Mouse (Mus musculus) heart, embryonic 11.5 days (tissue): ENCODE measurements around the gene Cacna2d2. TPM values are rescaled to one million over a fixed set of nuclear protein-coding genes. Genes with fewer than 3 reads are reported as not detected.
"Not testable (repeated sequence)": the region's sequence is repeated elsewhere in the genome, so short reads cannot be mapped to it uniquely, and the experiment has no call there.

ENCODE experiments used
- ATAC-seq: fragments of 200-750 bp; cut with Nextera tagmentation; replicated peaks from 2 replicates; pipeline ENCODE4 v1.8.0; 2017; ENCODE audit warnings: moderate library complexity; ENCODE audit not compliant: insufficient number of reproducible peaks, low FRiP score, low TSS enrichment
- H3K27ac ChIP-seq: fragments of 300-500 bp; sonication (generic); 2 replicates; pipeline ENCODE4 v1.5.1; 2014; ENCODE audit warnings: mild to moderate bottlenecking, low read depth, low read length
- H3K27me3 ChIP-seq: fragments of 300-500 bp; sonication (generic); 2 replicates; pipeline ENCODE4 v1.6.1; 2014; ENCODE audit warnings: mild to moderate bottlenecking, low read length, mixed read lengths; ENCODE audit not compliant: control insufficient read depth, insufficient read depth
- H3K36me3 ChIP-seq: fragments of 300-500 bp; sonication (generic); 2 replicates; pipeline ENCODE4 v1.6.1; 2014; ENCODE audit warnings: mild to moderate bottlenecking, low read length, moderate library complexity, mixed read lengths; ENCODE audit not compliant: control insufficient read depth, insufficient read depth
- H3K4me1 ChIP-seq: fragments of 300-500 bp; sonication (generic); 2 replicates; pipeline ENCODE4 v1.6.1; 2014; ENCODE audit warnings: low read length; ENCODE audit not compliant: control insufficient read depth, insufficient read depth
- H3K4me2 ChIP-seq: fragments of 300-500 bp; sonication (generic); 2 replicates; pipeline ENCODE4 v1.6.1; 2014; ENCODE audit warnings: mild to moderate bottlenecking, moderate library complexity
- H3K4me3 ChIP-seq: fragments of 300-500 bp; sonication (generic); 2 replicates; pipeline ENCODE4 v1.5.1; 2014; ENCODE audit warnings: low read depth, low read length
- H3K9ac ChIP-seq: fragments of 300-500 bp; sonication (generic); 2 replicates; pipeline ENCODE4 v1.6.1; 2014; ENCODE audit warnings: mild to moderate bottlenecking, low read depth, low read length, moderate library complexity
- H3K9me3 ChIP-seq: fragments of 300-500 bp; sonication (generic); replicated peaks from 2 replicates; pipeline ENCODE4 v1.6.1; 2016; ENCODE audit warnings: low read length; ENCODE audit not compliant: control insufficient read depth
- WGBS: fragments of 180-500 bp; shearing (Covaris S2); extraction: QIAGEN DNeasy Blood & Tissue Kit; methylation state at CpG from one replicate; pipeline ENCODE4 v1.1.7; 2014; ENCODE audit not compliant: insufficient replicate concordance; 5-methylcytosine and 5-hydroxymethylcytosine counted together
- polyA plus RNA-seq: library from polyadenylated mRNA; unstranded; fragments of >200 nt; fragmentation: Nextera tagmentation; extraction: Ambion mirVana; gene quantifications from 2 replicates; pipeline ENCODE4 v1.2.1, GENCODE M21; 2014

Cacna2d2 gene
- polyA plus RNA-seq, 1 experiment from 2014 or later, result 7.1 TPM

- Histone ChIP-seq H3K9ac (peak overlapping the region; percentile 97), H3K4me1 (peaks cover 43% of the 10 kb centered on the region), H3K4me2 (peak overlapping the region; percentile 98), H3K9me3 (no peaks in the 10 kb centered on the region), H3K27ac (peak overlapping the region; percentile 98), H3K27me3 (peaks cover 14% of the 10 kb centered on the region), H3K4me3 (peak overlapping the region; percentile 84), H3K36me3 (peaks cover 22% of the 10 kb centered on the region)
- under 1% methylated on average over 23 of the region's 23 CpGs for WGBS
- peak; percentile 22; the same call in 1 of the 2 replicates for ATAC-seq
Observed at GRCm38 (mm10) chr9:107555031-107555457, 155.6 kb downstream of the Cacna2d2 start.

- H3K9ac ChIP-seq, result peak overlapping the region; percentile 97
- H3K4me3 ChIP-seq, result peak overlapping the region; percentile 84
- peaks cover 7% of the 10 kb centered on the region for H3K27me3 ChIP-seq
- no peaks in the 10 kb centered on the region for H3K9me3 ChIP-seq
- H3K4me2 ChIP-seq, result peak overlapping the region; percentile 98
- H3K4me1 ChIP-seq, result peaks cover 41% of the 10 kb centered on the region
- 32% methylated on average over 2 of the region's 2 CpGs for WGBS
- peak overlapping the region; percentile 98 for H3K27ac ChIP-seq
- ATAC-seq, result no peak
- peaks cover 25% of the 10 kb centered on the region for H3K36me3 ChIP-seq
Observed at GRCm38 (mm10) chr9:107555701-107556100, 156.3 kb downstream of the Cacna2d2 start.

DNA sequence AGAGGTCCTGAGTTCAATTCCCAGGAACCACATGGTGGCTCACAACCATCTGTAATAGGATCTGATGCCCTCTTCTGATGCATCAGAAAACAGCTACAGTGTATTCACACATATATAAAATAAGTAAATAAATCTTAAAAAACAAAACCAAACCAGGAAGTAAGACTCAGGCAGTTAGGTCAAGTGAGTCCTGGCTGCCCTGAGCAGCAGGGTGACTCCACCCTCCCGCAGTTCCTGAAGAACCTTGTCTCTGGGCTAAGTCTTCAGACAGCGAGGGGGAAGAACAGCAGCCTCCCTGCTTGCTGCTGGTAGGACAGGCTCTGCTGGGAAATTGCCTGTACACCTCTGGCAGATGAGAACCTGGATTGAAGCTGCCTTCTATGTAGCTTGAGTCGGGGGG, 156.9 kb downstream of the Cacna2d2 start:
- Histone ChIP-seq H3K4me3 (peak overlapping the region; percentile 84), H3K9me3 (no peaks in the 10 kb centered on the region), H3K27ac (no peak overlapping the region), H3K27me3 (peaks cover 3% of the 10 kb centered on the region; the same call in 1 of the 2 replicates), H3K4me2 (peak overlapping the region; percentile 98), H3K4me1 (peaks cover 35% of the 10 kb centered on the region), H3K36me3 (peaks cover 30% of the 10 kb centered on the region), H3K9ac (peak overlapping the region; percentile 97; the same call in 1 of the 2 replicates)
- no peak for ATAC-seq
- WGBS, result 64% methylated on average over 3 of the region's 3 CpGs

DNA sequence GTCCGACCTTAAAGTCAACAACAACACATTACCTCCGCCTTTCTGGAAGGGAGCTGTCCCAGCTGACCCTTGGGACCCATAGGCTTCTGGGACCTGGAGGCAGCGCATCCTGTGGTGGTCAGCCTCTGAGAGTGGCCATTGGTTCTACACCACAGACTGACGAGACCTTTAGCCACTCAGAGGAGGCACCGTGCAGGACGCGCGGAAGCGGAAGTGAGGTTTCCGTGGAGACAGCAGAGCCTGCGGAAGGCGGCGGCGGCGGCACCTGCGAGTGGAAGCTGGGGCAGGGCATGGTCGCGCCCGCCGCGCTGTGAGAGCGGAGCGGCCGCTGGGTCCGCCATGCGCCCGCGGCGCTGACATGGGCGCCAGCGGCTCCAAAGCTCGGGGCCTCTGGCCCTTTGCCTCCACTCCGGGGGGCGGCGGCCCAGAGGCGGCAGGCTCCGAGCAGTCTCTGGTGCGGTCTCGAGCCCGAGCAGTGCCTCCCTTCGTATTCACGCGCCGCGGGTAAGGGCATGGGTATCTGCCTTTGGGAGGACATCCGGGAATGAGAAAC, 163.7 kb downstream of the Cacna2d2 start, which contains the start of gene Tusc2:
Gene Tusc2, plus strand, starts transcription at position 227 of the 553 bp plus-strand sequence.
- Histone ChIP-seq H3K27ac (peak within 1 kb of the TSS; percentile 63), H3K4me3 (peak within 1 kb of the TSS; percentile 90), H3K4me2 (peak within 1 kb of the TSS; percentile 80), H3K36me3 (peaks cover 30% of the 10 kb centered on the region), H3K9me3 (no peaks in the 10 kb centered on the region), H3K27me3 (no peaks in the 10 kb centered on the region), H3K4me1 (peaks cover 23% of the 10 kb centered on the region), H3K9ac (peak within 1 kb of the TSS; percentile 82)
- ATAC-seq, result peak; percentile 88
- WGBS, result under 1% methylated on average over 46 of the region's 46 CpGs

DNA sequence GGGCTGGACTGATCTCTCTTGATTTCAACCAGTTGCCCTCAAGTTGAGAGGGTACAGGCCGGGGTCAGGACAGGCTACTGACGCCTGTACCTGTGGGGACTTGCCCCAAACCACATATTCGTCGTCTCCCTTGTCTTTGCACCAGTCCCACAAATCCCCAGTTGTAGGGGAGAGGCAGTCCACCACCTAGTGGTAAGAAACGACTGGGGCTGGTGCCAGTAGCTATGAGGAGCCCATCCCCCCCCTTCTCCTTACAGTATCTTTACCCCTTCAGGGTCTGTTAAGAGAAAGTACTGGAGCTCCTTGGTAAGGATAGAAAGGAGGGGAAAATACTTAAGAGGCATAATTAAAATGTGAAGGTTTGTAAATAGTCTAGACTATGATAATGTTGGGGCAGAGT, 166.1 kb downstream of the Cacna2d2 start:
- not testable (repeated sequence) for H3K4me3 ChIP-seq, H3K9me3 ChIP-seq, H3K27me3 ChIP-seq, ATAC-seq, H3K9ac ChIP-seq
- Histone ChIP-seq H3K4me1 (peaks cover 32% of the 10 kb centered on the region), H3K4me2 (0 out of 2 replicates have a peak overlapping the region, but pooled peaks have one; percentile 14), H3K27ac (0 out of 2 replicates have a peak overlapping the region, but pooled peaks have one; percentile 4), H3K36me3 (peaks cover 21% of the 10 kb centered on the region)
- 43% methylated on average over 5 of the region's 5 CpGs for WGBS

- Histone ChIP-seq H3K4me3 (0 out of 2 replicates have a peak overlapping the region, but pooled peaks have one; percentile 10), H3K27ac (peak overlapping the region; percentile 86), H3K4me2 (peak overlapping the region; percentile 93), H3K9me3 (no peaks in the 10 kb centered on the region), H3K36me3 (peaks cover 19% of the 10 kb centered on the region), H3K9ac (0 out of 2 replicates have a peak overlapping the region, but pooled peaks have one; percentile 39), H3K27me3 (no peaks in the 10 kb centered on the region), H3K4me1 (peaks cover 38% of the 10 kb centered on the region)
- ATAC-seq, result no peak
- WGBS, result 49% methylated on average over 15 of the region's 15 CpGs
Observed at GRCm38 (mm10) chr9:107566041-107566709, 166.8 kb downstream of the Cacna2d2 start.

GRCm38 (mm10) chr9:107566855-107567254, 167.4 kb downstream of the Cacna2d2 start:
- no peaks in the 10 kb centered on the region for H3K9me3 ChIP-seq
- peak overlapping the region; percentile 3; the same call in 1 of the 2 replicates for H3K4me3 ChIP-seq
- peaks cover 16% of the 10 kb centered on the region for H3K36me3 ChIP-seq
- peak overlapping the region; percentile 86 for H3K27ac ChIP-seq
- H3K4me2 ChIP-seq, result peak overlapping the region; percentile 93
- no peak overlapping the region for H3K9ac ChIP-seq
- WGBS, result 62% methylated on average over 3 of the region's 3 CpGs
- no peak for ATAC-seq
- H3K4me1 ChIP-seq, result peaks cover 44% of the 10 kb centered on the region
- no peaks in the 10 kb centered on the region for H3K27me3 ChIP-seq

GRCm38 (mm10) chr9:107567702-107568319, 168.4 kb downstream of the Cacna2d2 start, which contains the start of gene Hyal2:
Hyal2 (plus strand) TSS chr9:107567945.
- Histone ChIP-seq H3K27ac (peak within 1 kb of the TSS; percentile 86), H3K4me3 (peak within 1 kb of the TSS; percentile 85), H3K27me3 (no peaks in the 10 kb centered on the region), H3K4me2 (peak within 1 kb of the TSS; percentile 93), H3K9me3 (no peaks in the 10 kb centered on the region), H3K9ac (peak within 1 kb of the TSS; percentile 92), H3K4me1 (peaks cover 46% of the 10 kb centered on the region), H3K36me3 (peaks cover 16% of the 10 kb centered on the region)
- WGBS, result 9% methylated on average over 18 of the region's 18 CpGs
- no peak for ATAC-seq
